Mouse (Mus musculus) megakaryocyte, embryonic 14.5 days (primary cell): Measurements from ENCODE around the gene Tinf2.

Experiments
- FLI1 ChIP-seq: IDR thresholded peaks from 2 replicates; pipeline ENCODE4 v1.6.1; 2012; ENCODE audit warnings: low read length, inconsistent platforms, mixed read lengths
- GATA1 ChIP-seq: IDR thresholded peaks from 3 replicates; pipeline ENCODE4 v1.6.1; 2012; ENCODE audit warnings: mixed read lengths, low read length, inconsistent platforms, borderline replicate concordance

DNA sequence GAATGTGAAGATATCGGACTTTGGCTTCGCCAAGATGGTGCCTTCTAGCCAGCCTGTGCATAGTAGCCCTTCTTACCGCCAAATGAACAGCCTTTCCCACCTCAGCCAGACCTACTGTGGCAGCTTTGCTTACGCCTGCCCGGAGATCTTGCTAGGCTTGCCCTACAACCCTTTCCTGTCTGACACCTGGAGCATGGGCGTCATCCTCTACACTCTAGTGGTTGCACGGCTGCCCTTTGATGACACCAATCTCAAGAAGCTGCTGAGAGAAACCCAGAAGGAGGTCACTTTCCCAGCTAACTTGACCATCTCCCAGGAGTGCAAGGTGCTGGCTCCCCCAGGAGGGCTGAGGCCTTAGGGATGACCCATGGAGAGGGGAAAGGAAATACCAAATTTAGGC is 30.1 kb downstream of the Tinf2 start:
- TF ChIP-seq FLI1: no peak
- TF ChIP-seq GATA1: no peak
